Mouse (Mus musculus) myocyte (in vitro differentiated cells): ENCODE measurements around the gene Syt11. TPM values are rescaled to one million over a fixed set of nuclear protein-coding genes. Genes with fewer than 3 reads are reported as not detected.
"Not testable (repeated sequence)": the region's sequence is repeated elsewhere in the genome, so short reads cannot be mapped to it uniquely, and the experiment has no call there.

ENCODE experiments used
- H3K27me3 ChIP-seq: one replicate; pipeline ENCODE4 v1.6.1; 2011; ENCODE audit not compliant: control insufficient read depth, insufficient read depth, insufficient read length
- H3K36me3 ChIP-seq: one replicate; pipeline ENCODE4 v1.6.1; 2011; ENCODE audit not compliant: control insufficient read depth, insufficient read depth
- H3K4me2 ChIP-seq: one replicate; pipeline ENCODE4 v1.6.1; 2011; ENCODE audit warnings: low read depth, control low read depth
- H3K4me3 ChIP-seq: one replicate; pipeline ENCODE4 v1.5.1; 2011; ENCODE audit warnings: mild to moderate bottlenecking, control low read depth, moderate library complexity
- H3K79me2 ChIP-seq: one replicate; pipeline ENCODE4 v1.6.1; 2011; ENCODE audit not compliant: control insufficient read depth, insufficient read depth
- H3ac ChIP-seq: one replicate; pipeline ENCODE4 v1.6.1; 2011; ENCODE audit not compliant: control insufficient read depth, insufficient read length
- CEBPB ChIP-seq: IDR thresholded peaks from 2 replicates; pipeline ENCODE4 v1.6.1; 2011; ENCODE audit warnings: mild to moderate bottlenecking, moderate library complexity; ENCODE audit not compliant: poor library complexity, insufficient read depth, severe bottlenecking
- E2F4 ChIP-seq: IDR thresholded peaks from one replicate; pipeline ENCODE4 v1.6.1; 2011; ENCODE audit warnings: mild to moderate bottlenecking, control low read depth, moderate library complexity; ENCODE audit not compliant: insufficient read depth
- MAX ChIP-seq: IDR thresholded peaks from one replicate; pipeline ENCODE4 v1.6.1; 2011; ENCODE audit warnings: low read depth, mild to moderate bottlenecking, control low read depth
- MYOD1 ChIP-seq, 3 experiments: IDR thresholded peaks; one replicate each; pipeline ENCODE4 v1.6.1; 2011; ENCODE audit warnings: control low read depth in 2 of 3, low read depth in 2 of 3, mild to moderate bottlenecking in 2 of 3, moderate library complexity in 1 of 3; ENCODE audit not compliant: insufficient read length in 2 of 3, control insufficient read depth in 1 of 3
- MYOG ChIP-seq, 3 experiments: IDR thresholded peaks; one replicate each; pipeline ENCODE4 v1.6.1; 2011; ENCODE audit warnings: control low read depth in 2 of 3, low read depth in 2 of 3, mild to moderate bottlenecking in 2 of 3; ENCODE audit not compliant: insufficient read length in 2 of 3, control insufficient read depth in 1 of 3, insufficient read depth in 1 of 3
- POLR2A ChIP-seq: IDR thresholded peaks from one replicate; pipeline ENCODE4 v1.6.1; 2011; ENCODE audit warnings: low read depth, mild to moderate bottlenecking, control low read depth, moderate library complexity; ENCODE audit not compliant: insufficient read length
- POLR2AphosphoS2 ChIP-seq: IDR thresholded peaks from one replicate; pipeline ENCODE4 v1.6.1; 2011; ENCODE audit warnings: low read depth, control low read depth; ENCODE audit not compliant: insufficient read length
- REST ChIP-seq: IDR thresholded peaks from one replicate; pipeline ENCODE4 v1.6.1; 2011; ENCODE audit warnings: mild to moderate bottlenecking, control low read depth, moderate library complexity; ENCODE audit not compliant: insufficient read depth, insufficient read length
- SRF ChIP-seq: IDR thresholded peaks from one replicate; pipeline ENCODE4 v1.6.1; 2011; ENCODE audit warnings: low read depth; ENCODE audit not compliant: control insufficient read depth, insufficient read length
- TCF12 ChIP-seq: IDR thresholded peaks from one replicate; pipeline ENCODE4 v1.6.1; 2011; ENCODE audit warnings: mild to moderate bottlenecking, control low read depth; ENCODE audit not compliant: poor library complexity, insufficient read depth, severe bottlenecking
- TCF3 ChIP-seq: IDR thresholded peaks from one replicate; pipeline ENCODE4 v1.6.1; 2011; ENCODE audit warnings: low read depth, control low read depth; ENCODE audit not compliant: insufficient read length
- USF1 ChIP-seq: IDR thresholded peaks from one replicate; pipeline ENCODE4 v1.6.1; 2011; ENCODE audit warnings: low read depth, mild to moderate bottlenecking, control low read depth, moderate library complexity
- polyA plus RNA-seq: library from polyadenylated mRNA; unstranded; fragments of >200 nt; fragmentation: generic; extraction: Trizol; gene quantifications from one replicate; pipeline ENCODE4 v1.2.1, GENCODE M21; 2012; ENCODE audit warnings: missing spikeins

Syt11 gene
- polyA plus RNA-seq: 3.1 TPM

DNA sequence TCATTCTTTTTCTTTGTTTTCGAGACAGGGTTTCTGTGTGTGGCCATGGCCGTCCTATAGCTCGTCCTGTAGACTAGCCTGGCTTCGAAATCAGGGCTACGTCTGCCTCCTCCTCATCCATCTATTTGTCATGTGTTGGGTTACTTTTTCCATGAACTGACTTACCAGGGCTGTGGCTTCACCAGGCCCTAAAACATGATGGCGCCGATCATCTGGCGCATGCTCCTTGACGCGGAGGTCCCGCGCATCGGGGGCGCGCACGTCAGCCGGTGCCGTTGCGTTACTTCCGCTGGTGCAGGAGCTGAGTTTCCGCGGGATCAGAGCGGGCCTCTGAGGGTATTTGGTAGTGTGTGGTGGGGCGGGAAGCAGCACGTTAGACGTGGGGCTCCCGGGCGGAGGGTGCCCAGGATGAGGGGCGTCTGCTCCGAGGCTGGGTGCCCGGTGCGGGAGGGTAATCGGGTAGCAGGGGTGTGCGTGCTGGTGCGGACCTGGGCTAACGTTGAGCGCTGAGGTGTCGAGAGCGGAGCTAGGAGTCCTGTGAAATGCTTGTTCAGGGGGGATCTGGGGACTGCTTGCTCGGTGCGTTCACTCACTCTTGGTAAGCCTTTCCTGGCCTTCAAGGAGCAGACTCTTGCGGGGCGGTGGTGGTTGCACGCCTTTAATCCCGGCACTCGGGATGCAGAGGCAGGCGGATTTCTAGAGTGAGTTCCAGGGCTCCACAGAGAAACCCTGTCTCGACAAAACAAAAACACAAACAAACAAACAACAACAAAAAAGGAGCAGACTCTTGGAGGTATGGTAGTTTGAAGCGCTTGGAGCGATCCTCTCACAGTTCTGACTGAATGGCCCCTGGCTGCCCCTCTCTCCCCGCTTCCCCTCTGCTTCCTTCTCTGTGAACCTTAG, at the start of gene Syt11:
Gene Syt11, minus strand, starts transcription at position 226 of the 903 bp plus-strand sequence.
- H3K36me3 ChIP-seq, H3ac ChIP-seq, H3K27me3 ChIP-seq, H3K79me2 ChIP-seq: not testable (repeated sequence)
- H3K4me2 ChIP-seq: peak within 1 kb of the TSS; percentile 90
- peak within 1 kb of the TSS; percentile 31 for H3K4me3 ChIP-seq
- TF ChIP-seq POLR2AphosphoS2: peak; percentile 7

DNA sequence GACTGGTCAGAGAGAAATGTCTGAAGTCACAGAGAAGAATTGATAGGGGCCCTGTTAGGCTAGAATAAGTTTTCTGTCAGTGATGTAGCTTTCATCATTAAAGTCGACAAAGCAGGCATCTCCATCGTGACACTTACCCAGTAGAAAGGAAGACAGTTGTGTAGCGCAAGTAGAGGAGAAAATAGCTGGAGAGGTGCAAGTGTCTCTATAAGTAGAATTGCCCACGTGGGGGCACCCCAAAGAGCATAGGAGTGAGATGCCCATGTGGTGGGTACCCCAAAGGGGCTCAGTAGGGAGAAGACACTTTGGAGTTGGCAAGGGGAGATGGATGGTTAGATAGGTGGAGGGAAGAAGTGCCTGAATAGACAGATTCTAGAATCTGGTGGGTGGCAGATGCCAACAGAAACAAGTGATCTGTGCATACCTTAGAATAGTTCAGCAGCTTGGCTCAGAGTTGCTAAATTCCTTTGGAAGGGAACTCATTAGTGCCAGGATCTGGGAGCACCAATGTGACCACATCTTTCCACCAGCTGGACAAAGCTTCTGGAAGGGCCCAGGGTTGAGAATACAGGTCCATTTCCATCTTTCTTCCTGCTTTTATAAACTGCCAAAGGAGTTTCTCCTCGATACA, 29.1 kb upstream of the Syt11 start:
- Histone ChIP-seq H3ac (no peak overlapping the region), H3K27me3 (no peaks in the 10 kb centered on the region), H3K79me2 (no peaks in the 10 kb centered on the region), H3K4me2 (no peak overlapping the region), H3K4me3 (no peak overlapping the region), H3K36me3 (peaks cover 9% of the 10 kb centered on the region)
- TF ChIP-seq MYOG (IDR thresholded peaks at IDR 0.05; ENCODE audit: control insufficient read depth in 1 of 3, insufficient read depth in 1 of 3, insufficient read length in 2 of 3, low read depth in 2 of 3) (no peak), TCF12 (no peak), REST (no peak), USF1 (no peak), TCF3 (no peak), POLR2A (no peak), MYOD1 (IDR thresholded peaks at IDR 0.05; ENCODE audit: control insufficient read depth in 1 of 3, insufficient read length in 2 of 3, low read depth in 2 of 3) (no peak), E2F4 (no peak), SRF (no peak), MAX (no peak)

DNA sequence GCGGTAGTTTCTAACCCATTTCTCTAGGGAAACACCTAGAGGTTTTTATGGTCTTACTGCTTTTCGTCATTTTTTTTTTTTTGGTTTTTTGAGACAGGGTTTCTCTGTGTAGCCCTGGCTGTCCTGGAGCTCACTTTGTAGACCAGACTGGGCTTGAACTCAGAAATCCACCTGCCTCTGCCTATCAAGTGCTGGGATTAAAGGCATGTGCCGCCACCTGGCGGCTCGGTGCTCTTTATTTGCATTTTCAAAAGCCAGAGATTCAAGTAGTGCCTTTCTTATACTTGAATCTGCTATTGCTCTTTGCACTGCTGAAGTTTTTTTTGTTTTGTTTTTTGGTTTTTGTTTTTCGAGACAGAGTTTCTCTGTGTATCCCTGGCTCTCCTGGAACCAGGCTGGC, 22.5 kb upstream of the Syt11 start:
- not testable (repeated sequence) for H3K4me3 ChIP-seq, H3K4me2 ChIP-seq, H3K79me2 ChIP-seq, H3K27me3 ChIP-seq, H3ac ChIP-seq, H3K36me3 ChIP-seq
- TF ChIP-seq MYOD1 (IDR thresholded peaks at IDR 0.05; ENCODE audit: control insufficient read depth in 1 of 3, insufficient read length in 2 of 3, low read depth in 2 of 3): peak in 2 of 3 experiments; percentile 47 to 60

DNA sequence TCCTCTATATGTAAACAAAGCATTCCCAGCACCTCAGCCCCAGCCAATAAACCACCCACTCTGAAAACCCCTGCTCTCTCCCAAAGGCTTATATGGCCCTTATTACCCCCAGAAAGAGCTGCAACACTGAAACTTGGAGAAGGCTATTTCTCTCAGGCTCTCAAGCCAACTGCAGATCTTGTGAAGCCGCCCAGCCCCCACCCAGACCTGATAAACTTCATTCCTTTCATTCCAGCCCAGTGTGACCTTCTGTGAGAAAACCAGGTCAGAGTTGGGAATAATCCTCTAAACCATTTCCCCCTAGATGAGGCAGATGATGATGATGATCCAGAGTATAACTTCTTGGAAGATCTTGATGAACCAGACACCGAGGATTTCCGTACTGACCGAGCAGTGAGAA, 13.1 kb upstream of the Syt11 start:
- not testable (repeated sequence) for H3K4me3 ChIP-seq, H3ac ChIP-seq, H3K27me3 ChIP-seq, H3K79me2 ChIP-seq, H3K4me2 ChIP-seq, H3K36me3 ChIP-seq

DNA sequence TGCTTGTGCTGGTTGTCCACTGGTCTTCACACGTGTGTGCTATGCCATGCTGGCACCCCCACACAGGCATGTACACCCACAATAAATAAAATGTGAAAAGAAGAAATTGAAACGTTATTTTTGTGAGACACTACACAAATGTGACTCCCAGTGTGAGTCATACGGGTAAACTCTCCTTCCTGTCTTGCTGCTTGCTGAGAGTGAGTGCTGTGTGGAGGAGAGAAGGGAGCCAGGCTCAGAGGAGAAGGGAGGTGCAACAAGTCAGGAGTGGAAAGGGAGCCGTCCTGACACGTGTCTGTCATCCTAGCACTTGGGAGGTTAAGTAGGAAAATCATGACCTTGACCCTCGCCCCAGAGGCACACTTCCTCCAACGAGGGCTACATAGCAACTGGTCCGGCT, 11.8 kb upstream of the Syt11 start:
- not testable (repeated sequence) for H3K36me3 ChIP-seq, H3K79me2 ChIP-seq, H3K4me3 ChIP-seq, H3K4me2 ChIP-seq, H3ac ChIP-seq, H3K27me3 ChIP-seq

DNA sequence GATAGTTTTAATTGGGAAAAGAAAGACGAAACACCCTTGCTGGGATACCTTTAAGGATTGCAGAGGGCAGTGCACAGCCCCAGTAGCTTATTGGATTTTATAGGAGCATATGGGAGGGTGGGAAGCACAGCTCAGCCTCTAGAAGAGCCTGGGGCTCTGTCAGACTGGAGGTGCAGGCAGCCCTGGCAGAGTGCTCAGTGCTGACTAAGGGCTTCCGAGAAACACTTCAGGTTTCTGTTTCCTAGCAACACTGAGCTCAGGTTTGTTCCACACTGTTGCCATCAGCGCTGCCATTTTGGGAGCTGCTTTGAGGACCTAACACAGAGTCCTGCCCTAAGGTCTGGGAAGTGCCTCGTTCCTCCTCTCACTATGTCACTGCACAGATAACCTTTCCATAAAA, 11.4 kb upstream of the Syt11 start:
- H3K79me2 ChIP-seq, H3K4me2 ChIP-seq, H3ac ChIP-seq, H3K36me3 ChIP-seq, H3K27me3 ChIP-seq, H3K4me3 ChIP-seq: not testable (repeated sequence)

DNA sequence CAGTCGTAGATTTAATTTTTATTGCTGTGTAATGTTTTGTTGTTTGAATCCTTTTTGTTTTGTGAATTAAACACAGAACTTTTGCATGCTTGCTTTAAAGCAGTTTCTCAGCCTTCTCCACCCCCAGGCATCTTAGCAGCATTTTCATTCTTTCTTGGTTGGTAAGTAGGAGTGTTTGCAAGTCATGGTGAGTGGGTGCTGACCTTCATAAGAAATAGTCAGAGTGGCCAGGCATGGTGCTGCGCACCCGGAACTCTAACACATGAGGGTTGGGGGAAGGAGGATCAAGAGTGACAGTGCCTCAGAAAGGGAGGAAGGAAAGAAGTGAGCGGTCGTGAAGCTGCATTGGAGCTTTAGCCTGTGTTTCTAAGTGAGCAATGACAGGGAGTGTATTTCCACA, 9.9 kb upstream of the Syt11 start:
- H3K27me3 ChIP-seq: no peaks in the 10 kb centered on the region
- H3ac ChIP-seq: no peak overlapping the region
- no peaks in the 10 kb centered on the region for H3K79me2 ChIP-seq
- H3K4me3 ChIP-seq: no peak overlapping the region
- TF ChIP-seq E2F4 (no peak), REST (no peak), CEBPB (no peak), TCF12 (no peak), POLR2A (no peak), SRF (no peak), MYOD1 (IDR thresholded peaks at IDR 0.05; ENCODE audit: control insufficient read depth in 1 of 3, insufficient read length in 2 of 3, low read depth in 2 of 3) (no peak), USF1 (no peak)
- no peak overlapping the region for H3K4me2 ChIP-seq
- H3K36me3 ChIP-seq: no peaks in the 10 kb centered on the region

DNA sequence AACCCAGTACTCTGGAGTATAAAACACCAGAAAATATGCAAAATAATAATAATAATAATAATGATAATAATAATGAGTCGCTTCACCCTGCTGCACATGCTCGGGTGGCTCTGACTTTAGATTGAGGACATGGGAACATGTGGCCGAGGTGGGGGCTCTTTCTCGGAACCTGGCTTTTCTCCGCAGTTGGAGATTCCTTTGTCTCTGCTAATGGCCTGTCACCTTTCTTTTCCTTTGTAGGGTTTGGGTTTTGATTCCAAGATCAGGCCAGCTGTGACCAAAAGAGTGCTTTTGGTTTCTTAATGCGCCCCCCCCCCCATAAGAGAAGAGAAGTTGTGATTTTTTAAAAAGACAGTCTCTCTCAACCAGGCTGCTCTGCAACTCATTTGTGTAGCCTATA, 1.8 kb downstream of the Syt11 start:
- H3K79me2 ChIP-seq, H3K4me3 ChIP-seq, H3ac ChIP-seq, H3K36me3 ChIP-seq, H3K4me2 ChIP-seq, H3K27me3 ChIP-seq: not testable (repeated sequence)

DNA sequence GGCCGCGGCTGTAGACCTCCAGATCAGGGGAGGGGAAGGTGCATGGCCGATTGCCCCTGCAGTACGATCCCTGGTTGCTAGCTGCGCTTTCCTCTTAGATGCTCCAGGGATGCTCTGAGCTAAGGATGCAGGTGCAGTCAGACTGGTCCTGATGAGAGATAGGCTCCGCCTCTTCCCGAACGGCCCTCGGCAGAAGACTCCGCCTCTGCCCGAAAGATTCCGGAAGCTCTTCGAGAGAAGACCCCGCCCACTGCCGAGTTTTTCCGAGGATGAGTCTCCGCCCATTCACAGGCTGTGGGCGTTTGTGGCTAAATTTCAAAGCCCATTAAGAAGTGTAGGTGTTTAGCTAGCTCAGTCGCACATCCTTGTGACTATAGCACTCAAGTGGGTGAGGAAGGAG, 2.6 kb downstream of the Syt11 start:
- H3ac ChIP-seq: not testable (repeated sequence)

More for the DNA sequence above, 2.6 kb downstream of the Syt11 start:
- not testable (repeated sequence) for H3K27me3 ChIP-seq, H3K4me3 ChIP-seq, H3K4me2 ChIP-seq, H3K79me2 ChIP-seq, H3K36me3 ChIP-seq
